Mouse (Mus musculus): ENCODE measurements at regions not wholly inside any gene's neighbourhood (a gene's known extent, or its start where the extent isn't known, plus 50 kb on each side); places are given as distances from the start of the nearest gene placed in this dataset.

DNA sequence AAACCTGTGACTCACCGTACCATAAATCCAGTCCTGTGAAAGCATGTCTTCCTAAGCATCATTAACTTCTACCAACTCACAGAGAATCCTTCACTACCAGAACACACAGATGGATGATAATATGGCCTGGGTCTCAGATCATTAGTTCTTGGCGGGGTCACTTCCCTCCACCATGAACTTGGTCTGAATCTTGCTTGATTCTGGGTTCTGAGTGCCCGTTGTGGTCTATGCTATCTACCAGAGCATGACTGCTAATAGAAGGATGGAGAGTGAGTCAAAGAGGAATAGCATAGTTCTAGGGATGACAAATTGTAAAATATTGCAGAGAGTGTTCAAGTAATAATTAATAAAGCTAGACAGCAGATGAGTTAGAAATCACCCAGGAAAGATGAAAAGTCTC is 221.3 kb upstream of the Mki67 start:
- TF ChIP-seq MYOD1 (IDR thresholded peaks at IDR 0.05; ENCODE audit: control insufficient read depth in 1 of 3, insufficient read length in 2 of 3, low read depth in 2 of 3) = no peak
- TF ChIP-seq POLR2A (IDR thresholded peaks at IDR 0.05; ENCODE audit: insufficient read length, low read depth) = no peak
- no peak for TF ChIP-seq USF1 (IDR thresholded peaks at IDR 0.05; ENCODE audit: low read depth)
- TF ChIP-seq E2F4 (IDR thresholded peaks at IDR 0.05; ENCODE audit: insufficient read depth) = no peak
- no peak for TF ChIP-seq REST (IDR thresholded peaks at IDR 0.05; ENCODE audit: insufficient read depth, insufficient read length)
- TF ChIP-seq POLR2AphosphoS2 (IDR thresholded peaks at IDR 0.05; ENCODE audit: insufficient read length, low read depth) = no peak
- TF ChIP-seq MAX (IDR thresholded peaks at IDR 0.05; ENCODE audit: low read depth) = no peak

Data from myocyte (in vitro differentiated cells).